Mouse (Mus musculus): ENCODE results near the gene Klhl32. TPM values are rescaled to one million over a fixed set of nuclear protein-coding genes. Genes with fewer than 3 reads are reported as not detected.

Gene Klhl32
- polyA plus RNA-seq, 1 experiment from 2014 or later = 5.7 TPM

DNA sequence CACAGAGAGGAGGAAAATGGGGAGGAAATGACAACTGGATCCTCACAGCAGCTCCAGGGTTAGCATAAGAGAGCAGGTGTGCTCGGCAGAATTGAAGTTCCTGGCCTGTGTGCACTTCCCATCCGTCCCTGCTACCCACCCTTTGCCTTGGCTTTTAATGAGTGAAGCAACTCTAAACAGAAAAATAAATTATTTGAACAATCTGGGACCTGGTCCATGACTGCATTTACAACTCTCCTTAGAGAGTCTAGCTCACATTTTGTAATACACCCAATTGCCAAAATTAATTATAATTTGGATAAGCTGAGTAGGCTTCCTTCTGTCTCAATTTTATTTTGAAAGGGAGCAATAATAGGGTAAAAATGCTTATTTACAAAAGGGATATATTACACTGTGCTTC lies 49.6 kb downstream of the Klhl32 start:
- H3K9me3 ChIP-seq (ENCODE audit: control insufficient read depth, low read length) = no peaks in the 10 kb centered on the region
- no peaks in the 10 kb centered on the region for H3K27me3 ChIP-seq (ENCODE audit: control insufficient read depth, insufficient read depth, low read length)
- no peak overlapping the region for H3K27ac ChIP-seq (ENCODE audit: low read depth, low read length)
- no peak overlapping the region for H3K4me2 ChIP-seq (ENCODE audit: low read depth, low read length, severe bottlenecking)
- no peaks in the 10 kb centered on the region for H3K4me1 ChIP-seq (replicated peaks; ENCODE audit: control insufficient read depth, insufficient read depth, low read length)
- no peak overlapping the region for H3K9ac ChIP-seq (ENCODE audit: low read length)
- WGBS = 66% methylated on average over 2 of the region's 2 CpGs
- H3K4me3 ChIP-seq (ENCODE audit: low read depth, low read length) = no peak overlapping the region
- DNase-seq (ENCODE audit: low spot score) (no peak), ATAC-seq (replicated peaks; ENCODE audit: low FRiP score) (no peak)
- H3K36me3 ChIP-seq (ENCODE audit: control insufficient read depth, insufficient read depth, low read length) = no peaks in the 10 kb centered on the region

DNA sequence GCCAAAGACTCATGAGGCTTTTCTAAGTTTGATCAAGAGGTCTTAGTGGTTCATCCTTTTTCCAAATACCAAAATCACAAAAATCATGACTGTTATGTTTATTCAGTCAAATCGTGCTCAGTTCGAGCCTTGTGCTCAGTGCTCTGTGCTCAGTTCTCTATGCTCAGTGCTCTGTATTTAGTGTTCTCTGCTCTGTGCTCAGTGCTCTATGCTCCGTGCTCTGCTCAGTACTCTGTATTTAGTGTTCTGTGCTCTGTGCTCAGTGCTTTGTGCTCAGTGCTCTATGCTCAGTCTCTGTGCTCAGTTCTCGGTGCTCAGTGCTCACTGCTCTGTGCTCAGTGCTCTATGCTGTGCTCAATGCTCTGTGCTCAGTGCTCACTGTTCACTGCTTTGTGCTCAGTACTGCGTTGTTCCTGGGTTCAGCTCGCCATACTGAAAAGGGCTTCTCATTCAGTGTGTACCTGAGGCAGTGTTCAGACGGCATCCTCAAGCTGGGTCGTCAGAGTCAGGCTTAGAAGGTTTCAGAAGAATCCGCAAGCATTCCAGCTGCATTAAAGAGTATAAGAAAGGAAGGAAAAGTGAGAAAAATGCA lies 50.5 kb downstream of the Klhl32 start:
- WGBS = 89% methylated on average over 9 of the region's 9 CpGs
- Histone ChIP-seq H3K9me3 (ENCODE audit: control insufficient read depth, low read length) (no peaks in the 10 kb centered on the region), H3K4me3 (ENCODE audit: low read depth, low read length) (no peak overlapping the region), H3K36me3 (ENCODE audit: control insufficient read depth, insufficient read depth, low read length) (no peaks in the 10 kb centered on the region), H3K4me2 (ENCODE audit: low read depth, low read length, severe bottlenecking) (no peak overlapping the region), H3K9ac (ENCODE audit: low read length) (no peak overlapping the region), H3K27me3 (ENCODE audit: control insufficient read depth, insufficient read depth, low read length) (no peaks in the 10 kb centered on the region), H3K4me1 (replicated peaks; ENCODE audit: control insufficient read depth, insufficient read depth, low read length) (no peaks in the 10 kb centered on the region), H3K27ac (ENCODE audit: low read depth, low read length) (no peak overlapping the region)
- DNase-seq (ENCODE audit: low spot score) = no peak
- no peak for ATAC-seq (replicated peaks; ENCODE audit: low FRiP score)

DNA sequence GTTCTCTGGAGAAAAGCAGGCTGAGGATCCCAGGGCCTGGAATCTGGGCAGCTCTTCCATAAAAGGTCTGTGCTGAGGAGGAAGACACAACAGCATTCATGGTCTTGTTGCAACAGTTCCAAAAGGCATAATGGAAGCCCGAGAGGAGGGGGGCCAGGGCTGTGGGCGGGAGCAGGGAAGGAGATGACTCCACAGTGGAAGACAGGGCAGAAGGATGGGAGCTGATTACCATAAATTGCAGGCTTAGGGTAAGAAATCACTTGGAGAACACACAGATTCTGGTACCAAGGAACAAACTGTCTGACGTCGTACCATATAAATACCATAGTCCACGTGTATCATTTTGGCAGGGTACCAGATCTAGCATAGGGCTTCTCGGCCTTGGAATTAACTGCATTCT lies 51.9 kb downstream of the Klhl32 start:
- H3K27ac ChIP-seq (ENCODE audit: low read depth, low read length) = no peak overlapping the region
- ATAC-seq (replicated peaks; ENCODE audit: low FRiP score) (no peak), DNase-seq (ENCODE audit: low spot score) (no peak)
- H3K9me3 ChIP-seq (ENCODE audit: control insufficient read depth, low read length) = no peaks in the 10 kb centered on the region
- H3K4me2 ChIP-seq (ENCODE audit: low read depth, low read length, severe bottlenecking) = no peak overlapping the region
- H3K4me1 ChIP-seq (replicated peaks; ENCODE audit: control insufficient read depth, insufficient read depth, low read length) = no peaks in the 10 kb centered on the region
- no peaks in the 10 kb centered on the region for H3K27me3 ChIP-seq (ENCODE audit: control insufficient read depth, insufficient read depth, low read length)
- no peaks in the 10 kb centered on the region for H3K36me3 ChIP-seq (ENCODE audit: control insufficient read depth, insufficient read depth, low read length)
- no peak overlapping the region for H3K9ac ChIP-seq (ENCODE audit: low read length)
- 82% methylated on average over 6 of the region's 6 CpGs for WGBS
- no peak overlapping the region for H3K4me3 ChIP-seq (ENCODE audit: low read depth, low read length)

DNA sequence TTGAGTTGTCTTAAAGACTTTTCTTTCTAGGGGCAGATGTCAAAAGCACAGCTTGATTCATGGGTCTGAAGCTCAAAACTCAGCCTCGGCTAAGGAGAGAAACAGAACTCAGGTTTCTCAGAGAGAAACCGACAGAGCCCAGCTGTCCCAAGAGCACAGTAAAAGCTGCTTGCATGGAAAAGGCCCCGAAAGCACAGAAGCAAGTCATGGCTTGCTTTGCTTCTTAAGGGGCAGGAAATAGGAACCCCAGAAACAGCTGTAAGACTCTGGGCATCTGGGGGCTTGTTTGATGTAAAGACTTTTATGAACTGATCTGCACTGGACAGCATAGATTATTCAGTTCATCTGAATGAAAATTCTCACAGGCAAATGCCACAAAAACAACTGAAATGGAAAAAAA lies 53.1 kb downstream of the Klhl32 start:
- no peak overlapping the region for H3K27ac ChIP-seq (ENCODE audit: low read depth, low read length)
- H3K9me3 ChIP-seq (ENCODE audit: control insufficient read depth, low read length) = no peaks in the 10 kb centered on the region
- WGBS = 81% methylated on average over 3 of the region's 3 CpGs
- no peaks in the 10 kb centered on the region for H3K36me3 ChIP-seq (ENCODE audit: control insufficient read depth, insufficient read depth, low read length)
- H3K9ac ChIP-seq (ENCODE audit: low read length) = no peak overlapping the region
- no peaks in the 10 kb centered on the region; the same call in 1 of the 2 replicates for H3K4me1 ChIP-seq (replicated peaks; ENCODE audit: control insufficient read depth, insufficient read depth, low read length)
- DNase-seq (ENCODE audit: low spot score) = no peak
- no peak overlapping the region for H3K4me3 ChIP-seq (ENCODE audit: low read depth, low read length)
- no peak for ATAC-seq (replicated peaks; ENCODE audit: low FRiP score)
- no peak overlapping the region for H3K4me2 ChIP-seq (ENCODE audit: low read depth, low read length, severe bottlenecking)
- no peaks in the 10 kb centered on the region for H3K27me3 ChIP-seq (ENCODE audit: control insufficient read depth, insufficient read depth, low read length)

DNA sequence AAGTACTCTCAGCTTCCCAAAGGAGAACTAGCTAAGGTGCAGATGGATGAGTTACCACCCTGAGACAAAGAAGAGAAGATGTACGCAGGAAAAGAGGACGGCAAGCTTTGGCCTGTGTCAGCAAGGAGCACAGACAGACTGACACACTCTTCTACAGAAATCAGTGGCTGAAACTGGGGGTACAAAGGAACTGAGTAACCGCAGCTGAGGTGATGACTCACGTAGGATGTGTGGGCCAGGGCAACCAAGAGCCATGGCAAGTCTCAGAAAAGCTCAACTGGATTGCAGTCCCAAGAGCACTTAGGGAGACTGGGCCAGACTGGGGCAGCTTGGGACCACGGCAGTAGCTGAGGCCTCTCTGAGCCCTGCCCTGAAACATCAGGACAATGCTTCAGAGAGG lies 53.6 kb downstream of the Klhl32 start:
- Histone ChIP-seq H3K9me3 (ENCODE audit: control insufficient read depth, low read length) (no peaks in the 10 kb centered on the region), H3K4me2 (ENCODE audit: low read depth, low read length, severe bottlenecking) (no peak overlapping the region), H3K36me3 (ENCODE audit: control insufficient read depth, insufficient read depth, low read length) (no peaks in the 10 kb centered on the region), H3K27ac (ENCODE audit: low read depth, low read length) (no peak overlapping the region), H3K4me1 (replicated peaks; ENCODE audit: control insufficient read depth, insufficient read depth, low read length) (no peaks in the 10 kb centered on the region; the same call in 1 of the 2 replicates), H3K27me3 (ENCODE audit: control insufficient read depth, insufficient read depth, low read length) (no peaks in the 10 kb centered on the region), H3K9ac (ENCODE audit: low read length) (no peak overlapping the region), H3K4me3 (ENCODE audit: low read depth, low read length) (no peak overlapping the region)
- WGBS = 86% methylated on average over 5 of the region's 5 CpGs
- no peak for ATAC-seq (replicated peaks; ENCODE audit: low FRiP score)
- DNase-seq (ENCODE audit: low spot score) = no peak

DNA sequence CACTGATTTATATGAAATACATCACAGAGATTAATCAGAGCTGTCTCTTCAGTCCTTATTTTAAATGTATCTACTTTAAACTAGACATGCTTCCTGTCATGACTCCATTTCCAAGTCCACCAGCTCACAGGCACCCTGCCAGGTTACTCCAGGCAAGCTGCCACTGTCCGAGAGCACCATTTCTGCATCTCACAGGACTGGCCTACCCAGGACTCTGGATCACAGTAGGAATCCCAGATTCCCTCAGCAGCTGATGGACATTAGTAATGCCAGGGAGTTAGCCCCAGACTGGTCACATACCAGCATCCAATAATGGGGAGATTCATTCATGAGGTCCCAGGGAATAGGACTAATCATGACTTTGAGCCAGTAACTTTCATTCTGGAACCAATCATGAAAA lies 54.7 kb downstream of the Klhl32 start:
- Histone ChIP-seq H3K4me3 (ENCODE audit: low read depth, low read length) (no peak overlapping the region), H3K36me3 (ENCODE audit: control insufficient read depth, insufficient read depth, low read length) (no peaks in the 10 kb centered on the region), H3K9ac (ENCODE audit: low read length) (no peak overlapping the region), H3K9me3 (ENCODE audit: control insufficient read depth, low read length) (no peaks in the 10 kb centered on the region), H3K27ac (ENCODE audit: low read depth, low read length) (no peak overlapping the region), H3K4me2 (ENCODE audit: low read depth, low read length, severe bottlenecking) (no peak overlapping the region), H3K27me3 (ENCODE audit: control insufficient read depth, insufficient read depth, low read length) (no peaks in the 10 kb centered on the region), H3K4me1 (replicated peaks; ENCODE audit: control insufficient read depth, insufficient read depth, low read length) (no peaks in the 10 kb centered on the region; the same call in 1 of the 2 replicates)
- WGBS = 76% methylated on average over 1 of the region's 1 CpGs
- DNase-seq (ENCODE audit: low spot score) (no peak), ATAC-seq (replicated peaks; ENCODE audit: low FRiP score) (no peak)

DNA sequence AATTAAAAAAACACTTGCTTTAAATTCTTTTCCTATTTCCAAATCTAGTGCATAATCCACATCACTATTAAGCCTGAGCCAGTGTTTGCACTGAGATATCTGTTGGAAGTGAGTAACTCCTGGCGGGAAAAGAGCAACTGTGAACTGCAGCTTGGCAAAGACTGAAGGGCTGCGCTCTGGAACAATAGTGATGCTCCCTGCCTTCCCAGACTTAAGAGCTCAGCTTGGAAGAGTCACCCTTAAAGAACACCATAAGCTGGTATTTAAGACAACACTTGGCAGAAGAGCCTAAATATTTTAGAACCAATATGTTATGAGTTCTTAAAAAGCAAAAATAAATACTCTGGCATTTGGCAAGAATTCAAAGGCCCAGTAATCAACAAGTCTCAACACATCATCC lies 55.7 kb downstream of the Klhl32 start:
- no peaks in the 10 kb centered on the region for H3K27me3 ChIP-seq (ENCODE audit: control insufficient read depth, insufficient read depth, low read length)
- no peak overlapping the region for H3K27ac ChIP-seq (ENCODE audit: low read depth, low read length)
- no peak for ATAC-seq (replicated peaks; ENCODE audit: low FRiP score)
- H3K4me1 ChIP-seq (replicated peaks; ENCODE audit: control insufficient read depth, insufficient read depth, low read length) = no peaks in the 10 kb centered on the region; the same call in 1 of the 2 replicates
- no peaks in the 10 kb centered on the region for H3K36me3 ChIP-seq (ENCODE audit: control insufficient read depth, insufficient read depth, low read length)
- no peak overlapping the region for H3K4me3 ChIP-seq (ENCODE audit: low read depth, low read length)
- WGBS = 80% methylated on average over 2 of the region's 2 CpGs
- no peak for DNase-seq (ENCODE audit: low spot score)
- H3K9me3 ChIP-seq (ENCODE audit: control insufficient read depth, low read length) = no peaks in the 10 kb centered on the region
- H3K9ac ChIP-seq (ENCODE audit: low read length) = no peak overlapping the region
- no peak overlapping the region for H3K4me2 ChIP-seq (ENCODE audit: low read depth, low read length, severe bottlenecking)

DNA sequence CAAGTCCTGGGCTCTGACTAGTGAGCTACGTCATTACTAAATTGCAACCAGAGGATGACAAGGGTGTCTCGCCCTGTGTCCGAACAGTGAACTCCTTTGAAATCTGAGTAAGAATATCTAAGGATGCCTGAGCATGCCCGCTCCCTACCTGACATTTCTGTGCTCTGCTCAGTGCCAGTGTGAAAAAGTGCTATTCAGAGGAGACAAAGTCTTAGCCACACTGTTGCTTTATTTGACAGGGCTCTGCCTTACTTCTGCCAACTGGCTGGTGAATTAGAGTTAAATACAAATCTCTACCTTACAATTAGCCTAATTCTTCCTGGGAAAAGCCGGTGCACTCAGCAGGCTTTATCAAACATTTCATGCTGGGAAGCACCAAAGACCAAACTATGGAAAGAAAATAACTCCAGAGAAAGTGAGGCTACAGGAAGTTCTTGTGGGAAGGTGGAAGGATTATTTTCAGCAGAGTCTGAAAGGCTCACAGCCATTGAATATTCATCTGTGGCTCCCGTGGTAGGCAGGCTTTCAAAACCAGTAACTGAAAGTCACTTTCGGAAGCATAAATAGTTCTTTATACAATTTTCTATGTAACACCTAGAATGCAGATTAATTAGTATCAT lies 57.1 kb downstream of the Klhl32 start:
- H3K4me2 ChIP-seq (ENCODE audit: low read depth, low read length, severe bottlenecking) = no peak overlapping the region
- H3K9ac ChIP-seq (ENCODE audit: low read length) = no peak overlapping the region
- no peak overlapping the region for H3K4me3 ChIP-seq (ENCODE audit: low read depth, low read length)
- peak; percentile 30; the same call in 1 of the 2 replicates for ATAC-seq (replicated peaks; ENCODE audit: low FRiP score)
- no peaks in the 10 kb centered on the region for H3K27me3 ChIP-seq (ENCODE audit: control insufficient read depth, insufficient read depth, low read length)
- no peaks in the 10 kb centered on the region for H3K36me3 ChIP-seq (ENCODE audit: control insufficient read depth, insufficient read depth, low read length)
- H3K27ac ChIP-seq (ENCODE audit: low read depth, low read length) = no peak overlapping the region
- no peak for DNase-seq (ENCODE audit: low spot score)
- no peaks in the 10 kb centered on the region for H3K9me3 ChIP-seq (ENCODE audit: control insufficient read depth, low read length)
- WGBS = 24% methylated on average over 7 of the region's 7 CpGs
- no peaks in the 10 kb centered on the region; the same call in 1 of the 2 replicates for H3K4me1 ChIP-seq (replicated peaks; ENCODE audit: control insufficient read depth, insufficient read depth, low read length)
